Mouse (Mus musculus) T-helper 2 cell (primary cell): ENCODE results near the gene D630036H23Rik.
"Not testable (repeated sequence)": the region's sequence is repeated elsewhere in the genome, so short reads cannot be mapped to it uniquely, and the experiment has no call there.

Source experiments
- in situ Hi-C: fragments of 300-600 bp; cut with MboI, MseI; formaldehyde crosslinking; loops from one replicate; pipeline ENCODE4 v1.15.1; 2025; ENCODE audit warnings: high pct_unique_total_duplicates

The D630036H23Rik gene

DNA sequence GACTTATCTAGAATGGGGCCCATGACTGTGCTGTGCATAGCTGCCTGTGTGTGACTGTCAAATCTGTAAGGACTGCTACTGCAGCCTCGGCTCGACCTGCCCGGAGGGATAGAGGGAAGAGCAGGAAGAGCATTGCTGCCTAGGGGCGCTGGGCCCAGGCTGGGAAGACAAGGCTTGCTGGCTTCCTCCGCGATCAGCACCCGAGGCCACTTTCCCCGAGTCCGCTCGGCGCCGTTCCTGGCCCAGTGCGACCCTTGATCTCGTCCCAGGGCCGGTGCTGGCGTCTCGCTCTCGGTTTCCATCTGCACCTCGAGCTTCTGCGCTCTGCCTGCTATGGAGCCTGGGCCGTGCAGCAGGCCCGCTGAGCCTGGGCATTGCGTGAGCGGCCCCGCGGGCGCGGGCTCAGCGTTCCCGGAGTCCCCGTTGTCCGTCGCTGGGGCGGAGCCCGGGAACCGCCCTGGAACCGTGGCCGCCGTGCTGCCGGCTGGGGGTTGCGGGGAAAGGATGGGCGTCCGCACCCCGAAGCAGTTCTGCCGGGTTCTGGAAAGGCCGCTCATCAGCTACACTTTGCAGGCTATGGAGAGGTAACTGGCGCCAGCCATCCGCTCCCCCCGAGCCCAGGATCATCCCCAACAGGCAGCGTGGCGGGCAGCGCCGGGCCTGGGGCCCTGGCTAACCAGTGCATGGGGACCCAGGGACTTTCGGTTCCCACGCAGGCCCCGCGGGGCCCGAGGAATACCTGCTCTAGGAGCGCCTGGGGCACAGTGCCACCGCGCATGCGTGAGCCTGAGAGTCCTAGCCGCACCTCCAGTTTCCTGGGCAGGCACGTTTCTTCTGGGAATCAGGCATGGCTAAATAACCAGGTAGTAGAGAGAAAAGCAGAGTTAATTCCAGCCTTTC is at the start of gene D630036H23Rik, which contains the start of gene Ispd:
D630036H23Rik (minus strand) TSS at position 741 of the 900 bp plus-strand sequence.
Ispd (plus strand) TSS at position 10 of the 900 bp plus-strand sequence.
- in situ Hi-C loops = loop anchor here (10.0 kb wide), 1 partner anchor 307 kb away; no protein-coding TSS in a partner anchor

DNA sequence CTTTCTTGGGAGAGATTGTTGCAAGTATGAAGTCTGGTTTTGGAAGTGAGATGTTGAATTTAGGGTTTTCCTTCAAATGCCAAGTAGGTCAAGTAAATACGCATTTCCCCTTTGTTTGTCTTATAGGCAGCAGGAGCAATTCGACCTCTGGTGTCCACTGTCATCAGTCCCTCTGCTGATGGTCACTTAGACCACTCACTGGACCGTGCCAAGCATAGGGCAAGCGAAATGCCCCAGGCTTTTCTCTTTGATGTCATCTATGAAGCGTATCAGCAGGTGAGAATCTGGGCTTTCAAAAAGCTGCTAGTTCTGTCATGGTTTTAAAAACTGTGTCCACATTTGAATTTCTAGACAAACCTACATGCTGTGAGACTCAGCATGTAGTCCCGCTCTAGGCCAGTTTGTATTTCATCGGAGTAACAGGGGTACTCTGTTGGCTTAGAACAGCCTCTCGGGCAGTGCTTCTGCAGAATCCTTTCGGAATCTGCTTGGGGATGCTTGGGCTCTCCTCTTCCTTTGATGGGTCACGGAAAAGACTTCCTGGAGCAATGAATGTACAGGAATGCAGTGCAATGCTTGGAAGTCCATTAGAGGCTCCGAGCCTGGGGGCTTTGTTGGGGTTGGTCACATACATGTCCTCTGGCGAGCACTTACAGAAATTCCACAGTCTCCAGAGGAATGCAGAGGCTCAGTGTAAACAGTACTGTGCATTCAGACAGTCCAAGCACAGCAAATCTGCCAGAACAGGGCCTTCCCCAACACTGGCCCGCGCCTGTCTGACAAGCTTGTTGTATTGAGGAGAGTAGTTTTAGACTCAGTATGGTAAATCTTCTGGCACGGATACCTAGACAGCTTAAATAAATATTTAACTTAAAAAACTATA is 44.4 kb upstream of the D630036H23Rik start:
- in situ Hi-C loops = no loop called here

DNA sequence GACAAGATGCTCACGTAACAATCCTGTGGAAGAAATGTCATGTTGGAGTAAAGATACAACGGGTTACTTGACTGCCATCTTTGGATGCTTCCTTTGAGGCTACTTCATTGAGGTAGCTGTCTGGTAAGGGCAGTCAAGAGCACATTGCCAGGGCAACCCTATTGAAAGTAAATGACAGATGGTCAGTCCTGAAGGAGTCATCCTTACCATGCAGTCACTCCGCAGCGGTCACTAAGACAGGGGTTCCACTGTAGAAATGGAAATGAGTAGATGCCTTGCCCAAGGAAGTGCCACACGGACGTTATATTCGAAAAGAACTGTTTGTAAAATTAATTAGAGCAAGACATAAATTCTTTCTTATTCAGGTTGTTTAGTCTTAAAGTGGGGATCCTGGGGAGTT is 43.3 kb upstream of the D630036H23Rik start:
- in situ Hi-C loops = no loop called here

- in situ Hi-C loops = no loop called here
These were observed 41.7 kb upstream of the D630036H23Rik start for GRCm38 (mm10) chr12:36423677-36424076.

GRCm38 (mm10) chr12:36395115-36395514 is 13.1 kb upstream of the D630036H23Rik start:
- in situ Hi-C loops = no loop called here

GRCm38 (mm10) chr12:36386991-36387390 is 5.0 kb upstream of the D630036H23Rik start:
- in situ Hi-C loops = loop anchor here (10.0 kb wide), 1 partner anchor 312 kb away; no protein-coding TSS in a partner anchor

DNA sequence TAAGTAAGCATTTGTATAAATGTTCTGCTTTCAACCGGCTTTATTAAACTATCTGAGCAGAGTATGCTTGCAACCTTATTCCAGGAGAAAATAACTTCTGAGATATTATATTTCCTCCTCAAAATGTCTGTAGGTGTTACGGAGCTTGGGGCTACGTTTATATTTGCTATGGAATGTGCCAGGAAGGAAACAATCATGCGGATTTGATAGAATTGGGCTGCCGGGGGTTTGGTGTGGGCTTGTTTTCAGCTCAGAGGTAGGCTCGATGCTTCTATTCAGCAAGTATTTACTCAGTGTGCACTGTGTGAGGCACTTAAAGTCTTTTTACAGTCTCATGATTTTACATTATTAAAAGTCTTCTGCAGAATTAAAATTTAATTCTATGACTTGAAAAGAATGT is 3.4 kb upstream of the D630036H23Rik start:
- in situ Hi-C loops = loop anchor here (10.0 kb wide), 1 partner anchor 311 kb away; no protein-coding TSS in a partner anchor

DNA sequence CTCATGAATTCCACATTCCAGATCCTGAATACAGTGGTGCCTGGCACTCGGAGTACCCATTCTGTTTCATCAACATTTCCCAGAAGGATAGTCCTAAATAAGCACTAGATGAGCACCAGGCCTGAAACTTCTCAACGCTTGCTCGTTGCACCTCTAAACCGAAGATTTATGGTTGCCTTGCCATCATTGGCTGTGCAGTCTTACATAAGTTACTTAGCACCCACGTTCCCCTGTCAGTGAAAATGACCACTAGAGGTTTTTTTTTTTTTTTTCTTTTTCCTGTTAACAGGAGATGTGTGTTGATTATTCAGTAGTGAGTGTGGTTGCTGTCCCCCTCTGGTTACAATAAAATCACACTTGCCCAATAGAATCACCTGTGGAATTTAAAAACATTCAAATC is 1.2 kb downstream of the D630036H23Rik start:
- in situ Hi-C loops = loop anchor here (10.0 kb wide), 1 partner anchor 306 kb away; no protein-coding TSS in a partner anchor

DNA sequence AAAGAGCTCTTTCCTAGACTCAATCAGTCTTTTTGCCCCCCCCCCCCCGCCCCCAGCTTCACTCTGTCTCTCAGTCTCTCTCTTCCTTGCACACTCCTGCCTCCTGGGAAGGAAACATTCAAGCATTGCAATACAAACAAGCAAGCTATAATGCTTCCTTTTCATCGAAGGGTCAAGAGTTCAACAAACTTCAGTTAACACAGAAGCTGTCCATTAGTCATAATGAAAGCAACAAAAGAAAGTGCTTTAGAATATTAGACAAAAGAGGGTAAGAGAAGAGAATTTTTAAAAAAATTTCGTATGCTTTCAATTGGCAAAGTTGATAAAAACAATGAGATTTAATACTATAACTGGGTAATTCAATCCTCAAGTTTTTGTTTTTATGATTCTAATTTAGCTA is 1.7 kb downstream of the D630036H23Rik start:
- in situ Hi-C loops = loop anchor here (10.0 kb wide), 1 partner anchor 305 kb away; no protein-coding TSS in a partner anchor

DNA sequence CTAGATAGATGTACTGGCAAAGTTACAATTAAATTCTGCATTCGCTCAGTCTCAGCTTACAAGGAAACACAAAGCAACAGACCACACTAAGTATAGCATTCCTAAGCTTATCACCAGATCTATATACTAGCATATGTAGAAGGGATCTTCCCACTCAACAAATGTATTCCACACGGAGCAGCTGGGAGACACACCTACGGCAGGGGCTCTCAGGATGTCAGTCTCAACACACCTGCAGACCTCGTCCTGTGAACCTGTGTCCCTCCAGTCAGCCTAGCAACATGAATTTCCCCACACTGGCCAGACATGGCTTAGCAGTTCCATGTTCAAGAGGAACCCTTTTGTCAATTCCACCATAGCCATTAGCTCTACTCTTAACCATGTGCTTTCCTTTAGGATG is 5.6 kb downstream of the D630036H23Rik start:
- in situ Hi-C loops = not testable (repeated sequence)

DNA sequence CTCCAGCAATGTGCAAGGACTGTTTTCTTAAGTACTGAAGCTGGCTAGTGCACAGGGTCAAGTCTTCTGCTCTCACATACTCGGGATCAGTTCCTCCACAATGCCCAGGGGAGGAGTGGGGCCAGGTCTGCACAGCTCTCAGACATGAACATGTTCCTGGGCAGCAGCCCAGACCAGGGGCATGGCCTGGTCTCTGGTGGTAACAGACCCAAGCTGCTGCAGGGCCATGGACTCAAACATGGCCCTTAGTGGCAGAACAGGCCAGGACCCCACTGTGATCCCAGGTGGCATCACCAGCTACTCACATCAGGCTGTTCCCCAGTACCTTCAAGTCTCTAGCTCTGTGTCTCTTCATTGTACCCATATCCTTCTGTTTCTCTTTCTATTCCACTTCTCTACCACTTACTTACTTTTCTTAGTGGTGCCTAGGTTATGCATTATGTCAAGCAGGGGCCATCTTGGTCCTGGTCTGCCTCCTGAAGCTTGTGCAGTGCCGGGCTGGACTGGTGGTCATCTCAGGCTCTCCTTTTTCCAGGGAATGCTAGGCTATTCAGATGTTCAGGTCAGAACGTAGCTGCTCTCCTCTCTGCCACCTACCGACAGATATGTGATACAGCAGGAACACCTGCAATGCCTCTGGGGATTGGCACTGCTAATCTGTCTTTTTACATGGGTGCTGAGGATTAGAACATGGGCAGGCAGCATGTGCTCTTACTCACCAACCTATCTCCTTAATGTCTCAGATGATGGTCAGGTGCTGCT is 8.6 kb downstream of the D630036H23Rik start:
- in situ Hi-C loops = loop anchor here (5.0 kb wide), 1 partner anchor 211 kb away; no protein-coding TSS in a partner anchor

- in situ Hi-C loops = no loop called here
These were observed 18.0 kb downstream of the D630036H23Rik start for GRCm38 (mm10) chr12:36364013-36364412.

GRCm38 (mm10) chr12:36360693-36361092 is 21.3 kb downstream of the D630036H23Rik start:
- in situ Hi-C loops = no loop called here

DNA sequence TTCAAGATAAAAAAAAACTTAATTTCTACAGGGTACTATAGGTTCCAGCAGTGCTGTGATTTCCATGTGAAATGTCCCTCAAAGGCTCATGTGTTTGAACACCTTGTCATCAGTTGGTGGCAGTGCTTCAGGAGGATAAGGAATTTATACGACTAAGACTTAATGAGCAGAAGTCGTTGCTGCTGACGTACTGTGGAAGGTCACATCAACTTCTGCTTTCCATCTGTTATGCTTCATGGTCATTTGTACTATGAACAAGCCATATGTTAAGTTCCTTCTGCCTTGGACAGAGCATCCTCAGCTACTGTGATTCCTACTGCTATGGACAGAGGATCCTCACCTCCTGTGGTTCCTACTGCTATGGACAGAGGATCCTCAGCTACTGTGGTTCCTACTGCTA is 21.9 kb downstream of the D630036H23Rik start:
- in situ Hi-C loops = no loop called here

GRCm38 (mm10) chr12:36344131-36344530 is 37.9 kb downstream of the D630036H23Rik start:
- in situ Hi-C loops = no loop called here

DNA sequence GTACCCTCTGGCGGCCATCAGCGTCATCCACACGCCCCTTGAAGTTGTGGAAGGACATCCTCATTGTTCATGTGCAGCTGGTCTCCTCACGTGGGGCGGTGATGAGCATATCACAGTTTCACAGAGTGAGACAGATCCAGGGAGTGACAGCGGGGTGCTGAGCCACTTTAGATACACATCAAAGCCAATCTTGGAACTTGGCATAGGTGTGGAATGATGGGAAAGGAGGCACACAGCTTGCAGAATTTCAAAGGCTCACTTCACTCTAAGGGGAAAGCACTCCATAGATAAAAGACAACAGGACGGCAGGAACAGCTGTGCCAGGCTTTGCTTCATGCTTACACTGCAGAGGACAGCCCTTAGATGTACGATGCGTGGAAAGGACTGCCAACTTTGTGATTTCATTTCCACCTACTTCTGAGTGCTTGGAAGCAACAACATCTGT is 48.1 kb downstream of the D630036H23Rik start:
- in situ Hi-C loops = no loop called here

DNA sequence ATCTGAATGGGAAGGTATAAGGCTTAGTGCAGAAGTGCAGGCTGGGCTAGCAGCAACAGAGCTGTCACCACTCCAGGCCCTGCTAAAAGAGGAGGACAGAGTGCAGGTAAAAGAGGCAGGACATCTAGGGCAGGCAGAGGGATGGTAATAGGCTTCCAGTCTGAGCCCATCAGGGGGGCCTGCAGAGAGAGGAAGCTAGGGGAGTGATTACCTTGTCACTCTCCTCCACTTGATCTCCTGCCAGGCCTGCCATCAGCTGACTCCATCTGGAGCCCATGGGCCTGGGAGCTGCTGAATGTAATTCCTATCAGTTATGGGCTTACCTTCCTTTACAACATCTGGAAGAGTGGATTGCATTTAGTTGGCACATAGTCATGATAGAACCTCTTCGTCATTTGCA is 49.3 kb downstream of the D630036H23Rik start:
- in situ Hi-C loops = no loop called here
